ENCODE assay signal across 9 mouse cellular contexts in the genomic region with DNA sequence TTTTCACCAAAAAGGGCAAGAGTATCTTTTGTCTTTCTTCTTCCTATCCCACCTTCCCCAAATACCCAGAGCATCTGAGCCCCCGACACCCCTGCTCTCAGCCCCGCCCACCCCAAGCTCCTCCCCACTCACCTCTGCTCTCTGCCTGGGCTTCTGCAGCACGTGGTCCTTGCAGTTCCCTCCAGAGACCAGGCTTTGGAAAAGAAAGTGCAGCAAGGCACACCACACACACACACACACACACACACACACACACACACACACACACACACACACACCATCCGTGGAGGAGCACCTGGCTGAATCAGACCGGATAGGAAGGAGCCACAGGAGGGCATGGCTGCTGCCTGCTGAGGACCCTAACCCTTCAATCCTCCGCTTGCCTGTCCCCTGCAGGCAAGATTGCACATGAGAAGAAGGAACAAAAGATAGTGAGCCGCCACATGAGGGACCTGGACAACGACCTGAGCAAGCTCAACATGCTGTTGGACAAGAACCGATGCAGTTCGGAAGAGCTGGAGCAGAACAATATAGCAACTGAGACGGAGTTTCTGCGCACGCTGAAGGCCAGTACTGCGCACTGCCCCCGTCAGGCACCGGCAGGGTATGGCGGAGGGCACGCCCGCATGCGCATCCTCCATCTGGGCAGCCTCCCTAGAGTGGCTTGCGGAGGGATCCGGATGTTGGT. TPM values are rescaled to one million over a fixed set of nuclear protein-coding genes. Genes with fewer than 3 reads are reported as not detected.
DNase-seq lines count a peak whose midpoint lies in the region; ATAC-seq and TF ChIP-seq lines count a peak whose summit lies in the region.
"Had no signal": no experiment of that assay in that cellular context is flagged by ENCODE, and none has a peak within 500 bp of the region (broad histone marks: within the 10 kb centered on the region; RNA-seq: fewer than 3 reads in every experiment).

No protein-coding gene starts in this region.

- no peak overlapping the region for H3K27ac ChIP-seq in heart, postnatal 0 days (ENCODE audit: low read depth)
- H3K27ac ChIP-seq in liver, embryonic 11.5 days (ENCODE audit: low read depth, low read length), result no peak overlapping the region
- no peak overlapping the region for H3K27ac ChIP-seq in neural tube, embryonic 11.5 days (ENCODE audit: low read depth, low read length)

- no peaks in the 10 kb centered on the region for H3K4me1 ChIP-seq in heart, postnatal 0 days (ENCODE audit: control insufficient read depth, insufficient read depth)
- H3K4me1 ChIP-seq in liver, embryonic 11.5 days (replicated peaks; ENCODE audit: control insufficient read depth, insufficient read depth, low read length), result peaks cover 14% of the 10 kb centered on the region
- peaks cover 7% of the 10 kb centered on the region for H3K4me1 ChIP-seq in neural tube, embryonic 11.5 days (ENCODE audit: control insufficient read depth, insufficient read depth, low read length)

- no peak overlapping the region for H3K4me3 ChIP-seq in C2C12 (ENCODE audit: insufficient read depth, poor library complexity, severe bottlenecking)
- H3K4me3 ChIP-seq in heart, postnatal 0 days (ENCODE audit: low read depth, low read length), result no peak overlapping the region
- peak overlapping the region; percentile 17 for H3K4me3 ChIP-seq in liver, embryonic 11.5 days (ENCODE audit: low read depth, low read length)
- H3K4me3 ChIP-seq in neural tube, embryonic 11.5 days (ENCODE audit: low read depth, low read length), result no peak overlapping the region

- no peaks in the 10 kb centered on the region for H3K9me3 ChIP-seq in heart, postnatal 0 days (replicated peaks; ENCODE audit: control insufficient read depth, low read length)
- no peaks in the 10 kb centered on the region for H3K9me3 ChIP-seq in liver, embryonic 11.5 days (ENCODE audit: control insufficient read depth, low read length)
- H3K9me3 ChIP-seq in neural tube, embryonic 11.5 days (ENCODE audit: control insufficient read depth, low read length), result no peaks in the 10 kb centered on the region

- no peaks in the 10 kb centered on the region for H3K79me3 ChIP-seq in C2C12 (ENCODE audit: low read depth)

- H3K4me2 ChIP-seq in heart, postnatal 0 days (ENCODE audit: low read depth, low read length), result peak overlapping the region; percentile 41
- peak overlapping the region; percentile 54 for H3K4me2 ChIP-seq in liver, embryonic 11.5 days
- peak overlapping the region; percentile 29; the same call in 1 of the 2 replicates for H3K4me2 ChIP-seq in neural tube, embryonic 11.5 days (ENCODE audit: low read depth)

- no peak overlapping the region for H3K9ac ChIP-seq in heart, postnatal 0 days (replicated peaks; ENCODE audit: low read depth, low read length)
- H3K9ac ChIP-seq in liver, embryonic 11.5 days (ENCODE audit: low read depth, low read length), result peak overlapping the region; percentile 52; the same call in 1 of the 2 replicates
- H3K9ac ChIP-seq in neural tube, embryonic 11.5 days (ENCODE audit: low read length), result peak overlapping the region; percentile 27

- H3K27me3 ChIP-seq in C2C12 (ENCODE audit: control insufficient read depth, insufficient read depth, insufficient read length), result peaks cover 26% of the 10 kb centered on the region
- peaks cover 17% of the 10 kb centered on the region for H3K27me3 ChIP-seq in heart, postnatal 0 days (ENCODE audit: control insufficient read depth, insufficient read depth, low read length)
- H3K27me3 ChIP-seq in liver, embryonic 11.5 days (replicated peaks; ENCODE audit: control insufficient read depth, insufficient read depth, low read length), result peaks cover 5% of the 10 kb centered on the region; the same call in 1 of the 2 replicates
- no peaks in the 10 kb centered on the region for H3K27me3 ChIP-seq in neural tube, embryonic 11.5 days (ENCODE audit: control insufficient read depth, insufficient read depth, low read length)
- H3K27me3 ChIP-seq: Patski had no signal

- WGBS in heart, postnatal 0 days, result 6% methylated on average over 22 of the region's 22 CpGs
- 3% methylated on average over 22 of the region's 22 CpGs for WGBS in liver, embryonic 11.5 days
- 7% methylated on average over 22 of the region's 22 CpGs for WGBS in neural tube, embryonic 11.5 days

- H3K36me3 ChIP-seq in C2C12 (ENCODE audit: control insufficient read depth, insufficient read depth), result no peaks in the 10 kb centered on the region
- H3K36me3 ChIP-seq in heart, postnatal 0 days (replicated peaks; ENCODE audit: control insufficient read depth, insufficient read depth, low read length), result no peaks in the 10 kb centered on the region
- H3K36me3 ChIP-seq in liver, embryonic 11.5 days (ENCODE audit: control insufficient read depth, insufficient read depth, low read length), result no peaks in the 10 kb centered on the region
- H3K36me3 ChIP-seq in neural tube, embryonic 11.5 days (ENCODE audit: control insufficient read depth, insufficient read depth, low read length), result no peaks in the 10 kb centered on the region

- peak; percentile 72 for ATAC-seq in heart, postnatal 0 days (ENCODE audit: insufficient read depth, low read depth)
- ATAC-seq in liver, embryonic 11.5 days (replicated peaks; ENCODE audit: low FRiP score), result peak; percentile 72
- 0 out of 2 replicates have a peak, but pooled peaks have one; percentile 61 for ATAC-seq in neural tube, embryonic 11.5 days (ENCODE audit: insufficient read depth, low FRiP score, low TSS enrichment)
- ATAC-seq: Patski had no signal

- H3ac ChIP-seq in C2C12 (ENCODE audit: control insufficient read depth, insufficient read length, low read depth), result no peak overlapping the region

- DNase-seq in gastrocnemius, postnatal 10 days, result peak; percentile 36
- no peak for DNase-seq in gastrocnemius, adult 18-20 months (ENCODE audit: low spot score)
- DNase-seq in cerebellum, postnatal 25 days, result peak; percentile 67 to 82
- DNase-seq in heart, postnatal 0 days (ENCODE audit: low spot score), result no peak
- DNase-seq in liver, embryonic 11.5 days (ENCODE audit: low spot score), result peak; percentile 74
- peak; percentile 79 for DNase-seq in neural tube, embryonic 11.5 days (ENCODE audit: low spot score)
- no peak for DNase-seq in right cerebral cortex, postnatal 36 days (ENCODE audit: low spot score in 2 of 2)

- TF ChIP-seq CTCF in C2C12 (IDR thresholded peaks at IDR 0.05; ENCODE audit: control insufficient read depth, insufficient read depth, insufficient read length), result peak; percentile 15
- TF ChIP-seq CTCF in heart, postnatal 0 days (IDR thresholded peaks at IDR 0.05; ENCODE audit: low read depth), result peak; percentile 64

- no peaks in the 10 kb centered on the region for H3K79me2 ChIP-seq in C2C12 (ENCODE audit: control insufficient read depth, insufficient read depth)

- no peak for TF ChIP-seq EP300 in heart, postnatal 0 days (IDR thresholded peaks at IDR 0.05; ENCODE audit: low read depth)

TF ChIP-seq in C2C12, 6 proteins besides CTCF, POLR2A, EP300 and RAD21 (continues in another document):
- TF ChIP-seq USF1 (IDR thresholded peaks at IDR 0.05; ENCODE audit: low read depth), result no peak
- TF ChIP-seq MYOD1 (IDR thresholded peaks at IDR 0.05; ENCODE audit: control insufficient read depth, insufficient read length, low read depth), result no peak

RNA-seq across cellular contexts. Expression of a gene that starts 14.7 kb away (rescaled TPM):
- total RNA-seq in gastrocnemius, postnatal 10 days (2021), result 10 to 100 TPM; 67.7 to 78.6 TPM
- 100 to 1,000 TPM; 174 to 191 TPM for total RNA-seq in gastrocnemius, adult 18-20 months (2021)
- 32.2 TPM for polyA plus RNA-seq in C2C12 (2012; fragmentation: generic; extraction: Trizol)
- total RNA-seq in heart, postnatal 0 days (2014; rRNA removed; ENCODE audit: low replicate concordance), result 91.1 and 158 TPM in 2 replicates
- polyA plus RNA-seq in heart, postnatal 0 days (2015; fragmentation: Nextera tagmentation; extraction: Ambion mirVana), result 51.8 and 56.3 TPM in 2 replicates
- polyA plus RNA-seq in liver, embryonic 11.5 days (2014; fragmentation: Nextera tagmentation; extraction: Ambion mirVana), result 40.5 and 42.5 TPM in 2 replicates
- 21.4 and 24.1 TPM in 2 replicates for polyA plus RNA-seq in neural tube, embryonic 11.5 days (2014; fragmentation: Nextera tagmentation; extraction: Ambion mirVana)

RNA-seq across cellular contexts. Expression of a gene that starts 24.6 kb away (rescaled TPM):
- under 1 TPM in 1 of 2 experiments, not detected in 1; 0.31 TPM for total RNA-seq in gastrocnemius, postnatal 10 days (2021)
- total RNA-seq in gastrocnemius, adult 18-20 months (2021), result under 1 TPM in 1 of 2 experiments, not detected in 1; 0.26 TPM
- 0.12 TPM for polyA plus RNA-seq in C2C12 (2012; fragmentation: generic; extraction: Trizol)
- 0.39 TPM in 1 of 2 replicates, not detected in the other for total RNA-seq in heart, postnatal 0 days (2014; rRNA removed; ENCODE audit: low replicate concordance)
- 0.62 and 0.68 TPM in 2 replicates for polyA plus RNA-seq in heart, postnatal 0 days (2015; fragmentation: Nextera tagmentation; extraction: Ambion mirVana)
- polyA plus RNA-seq in liver, embryonic 11.5 days (2014; fragmentation: Nextera tagmentation; extraction: Ambion mirVana), result 4.1 and 5.4 TPM in 2 replicates
- 14.8 and 15.3 TPM in 2 replicates for polyA plus RNA-seq in neural tube, embryonic 11.5 days (2014; fragmentation: Nextera tagmentation; extraction: Ambion mirVana)

RNA-seq across cellular contexts. Expression of a gene that starts 24.7 kb away (rescaled TPM):
- total RNA-seq in gastrocnemius, postnatal 10 days (2021), result 10 to 100 TPM; 17.0 to 17.8 TPM
- total RNA-seq in gastrocnemius, adult 18-20 months (2021), result 10 to 100 TPM; 29.7 to 29.9 TPM
- polyA plus RNA-seq in C2C12 (2012; fragmentation: generic; extraction: Trizol), result 4.9 TPM
- 46.4 and 50.8 TPM in 2 replicates for total RNA-seq in heart, postnatal 0 days (2014; rRNA removed; ENCODE audit: low replicate concordance)
- polyA plus RNA-seq in heart, postnatal 0 days (2015; fragmentation: Nextera tagmentation; extraction: Ambion mirVana), result 12.4 and 12.9 TPM in 2 replicates
- 3.4 and 3.6 TPM in 2 replicates for polyA plus RNA-seq in liver, embryonic 11.5 days (2014; fragmentation: Nextera tagmentation; extraction: Ambion mirVana)
- polyA plus RNA-seq in neural tube, embryonic 11.5 days (2014; fragmentation: Nextera tagmentation; extraction: Ambion mirVana), result 15.2 and 16.8 TPM in 2 replicates

RNA-seq across cellular contexts. Expression of a gene that starts 46.9 kb away (rescaled TPM):
- 10 to 100 TPM; 74.3 to 75.4 TPM for total RNA-seq in gastrocnemius, postnatal 10 days (2021)
- total RNA-seq in gastrocnemius, adult 18-20 months (2021), result 10 to 100 TPM; 32.2 to 43.5 TPM
- polyA plus RNA-seq in C2C12 (2012; fragmentation: generic; extraction: Trizol), result 349 TPM
- total RNA-seq in heart, postnatal 0 days (2014; rRNA removed; ENCODE audit: low replicate concordance), result 156 and 157 TPM in 2 replicates
- 197 and 212 TPM in 2 replicates for polyA plus RNA-seq in heart, postnatal 0 days (2015; fragmentation: Nextera tagmentation; extraction: Ambion mirVana)
- 403 and 404 TPM in 2 replicates for polyA plus RNA-seq in liver, embryonic 11.5 days (2014; fragmentation: Nextera tagmentation; extraction: Ambion mirVana)
- polyA plus RNA-seq in neural tube, embryonic 11.5 days (2014; fragmentation: Nextera tagmentation; extraction: Ambion mirVana), result 402 and 421 TPM in 2 replicates

RNA-seq across cellular contexts. Expression of a gene that starts 54.6 kb away (rescaled TPM):
- 1 to 10 TPM in 1 of 2 experiments, under 1 TPM in 1; 0.77 to 1.3 TPM for total RNA-seq in gastrocnemius, postnatal 10 days (2021)
- under 1 TPM; 0.21 to 0.34 TPM for total RNA-seq in gastrocnemius, adult 18-20 months (2021)
- not detected for polyA plus RNA-seq in C2C12 (2012; fragmentation: generic; extraction: Trizol)
- total RNA-seq in heart, postnatal 0 days (2014; rRNA removed; ENCODE audit: low replicate concordance), result 0.66 and 1.2 TPM in 2 replicates
- polyA plus RNA-seq in heart, postnatal 0 days (2015; fragmentation: Nextera tagmentation; extraction: Ambion mirVana), result 0.41 and 0.48 TPM in 2 replicates
- polyA plus RNA-seq in liver, embryonic 11.5 days (2014; fragmentation: Nextera tagmentation; extraction: Ambion mirVana), result 0.32 and 0.37 TPM in 2 replicates
- not detected in 2 replicates for polyA plus RNA-seq in neural tube, embryonic 11.5 days (2014; fragmentation: Nextera tagmentation; extraction: Ambion mirVana)

Comparison
In these comparisons a context has a peak if more than half of its experiments do, and no peak if none do; other contexts are left out.
1. DNase-seq: peak in gastrocnemius, postnatal 10 days (single experiment), cerebellum, postnatal 25 days (2 of 2), liver, embryonic 11.5 days (single experiment) and neural tube, embryonic 11.5 days (single experiment); none in gastrocnemius, adult 18-20 months (single experiment), heart, postnatal 0 days (single experiment) and right cerebral cortex, postnatal 36 days (0 of 2).
2. Peak in every context shown above with its lines, with median percentiles within 50 percentile points of each other: ATAC-seq and H3K4me2 ChIP-seq.